Mouse (Mus musculus) yolk sac, embryonic 10.5 days (tissue): Measurements from ENCODE around the gene Pygo1.

Experiments used
- DNase-seq: peaks from one replicate; pipeline ENCODE4 v3.0.0-alpha.2; 2017; ENCODE audit warnings: low spot score

Gene Pygo1

GRCm38 (mm10) chr9:72925021-72925934 is at the start of gene Pygo1:
Pygo1 (plus strand) TSS chr9:72925645.
- peak; percentile 63 for DNase-seq

- no peak for DNase-seq
Measured at GRCm38 (mm10) chr9:72875878-72876277, 49.6 kb upstream of the Pygo1 start.

DNA sequence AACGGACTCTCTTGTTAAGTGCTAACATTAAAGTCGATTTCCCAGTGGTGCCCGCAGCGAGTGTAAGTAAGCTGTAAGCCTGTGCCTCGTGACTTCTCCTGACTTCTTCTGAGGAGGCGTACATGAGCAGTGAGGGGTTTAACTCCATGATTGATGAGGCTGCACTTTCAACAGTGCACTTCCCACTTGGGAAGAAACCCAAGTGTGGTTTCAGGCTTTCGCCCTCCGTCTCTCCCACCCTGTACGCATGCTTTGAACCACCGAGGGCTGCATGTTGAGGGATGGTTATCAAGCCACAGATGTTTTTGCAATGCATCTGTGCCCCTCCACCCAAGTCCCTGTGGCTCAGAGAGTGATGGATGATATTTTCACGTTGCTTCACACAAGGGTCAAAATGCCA is 47.5 kb upstream of the Pygo1 start:
- peak; percentile 36 for DNase-seq

DNA sequence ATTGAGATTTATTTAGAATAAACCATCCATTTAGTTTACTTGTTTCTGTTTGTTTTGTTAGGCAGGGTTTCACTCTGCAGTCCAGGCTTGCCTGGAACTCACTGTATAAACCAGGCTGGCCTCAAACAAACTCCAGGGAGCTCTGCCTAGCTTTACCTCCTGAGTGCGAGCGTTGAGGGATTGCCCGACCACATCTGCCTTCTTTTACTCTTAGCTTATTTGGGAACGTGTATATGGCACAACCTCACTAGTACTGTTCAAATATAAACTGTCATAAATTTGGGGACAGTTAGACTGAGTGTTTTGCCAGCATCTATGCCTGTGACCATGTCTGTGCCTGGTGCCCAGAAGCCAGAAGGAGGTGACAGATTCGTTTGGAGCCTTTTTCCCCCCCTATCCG is 46.8 kb upstream of the Pygo1 start:
- no peak for DNase-seq

DNA sequence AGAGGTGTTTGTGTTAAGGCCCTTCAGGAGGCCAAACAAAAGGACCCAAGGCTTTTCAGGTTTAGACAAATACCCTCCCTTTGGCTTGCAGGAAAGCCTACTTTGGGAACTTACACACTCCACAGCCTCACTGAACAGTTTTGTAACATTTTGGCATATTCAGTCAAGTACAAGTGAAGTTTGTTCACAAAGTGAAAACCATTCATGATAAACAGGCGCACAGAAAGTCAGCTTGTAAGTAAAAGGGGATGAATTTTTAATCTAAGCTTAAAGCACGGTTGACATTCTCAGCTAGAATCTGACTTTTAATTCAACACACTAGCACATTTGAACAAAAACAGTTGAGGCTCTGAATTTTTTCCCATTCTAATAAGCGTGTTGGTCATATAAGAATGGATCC is 45.8 kb upstream of the Pygo1 start:
- no peak for DNase-seq

DNA sequence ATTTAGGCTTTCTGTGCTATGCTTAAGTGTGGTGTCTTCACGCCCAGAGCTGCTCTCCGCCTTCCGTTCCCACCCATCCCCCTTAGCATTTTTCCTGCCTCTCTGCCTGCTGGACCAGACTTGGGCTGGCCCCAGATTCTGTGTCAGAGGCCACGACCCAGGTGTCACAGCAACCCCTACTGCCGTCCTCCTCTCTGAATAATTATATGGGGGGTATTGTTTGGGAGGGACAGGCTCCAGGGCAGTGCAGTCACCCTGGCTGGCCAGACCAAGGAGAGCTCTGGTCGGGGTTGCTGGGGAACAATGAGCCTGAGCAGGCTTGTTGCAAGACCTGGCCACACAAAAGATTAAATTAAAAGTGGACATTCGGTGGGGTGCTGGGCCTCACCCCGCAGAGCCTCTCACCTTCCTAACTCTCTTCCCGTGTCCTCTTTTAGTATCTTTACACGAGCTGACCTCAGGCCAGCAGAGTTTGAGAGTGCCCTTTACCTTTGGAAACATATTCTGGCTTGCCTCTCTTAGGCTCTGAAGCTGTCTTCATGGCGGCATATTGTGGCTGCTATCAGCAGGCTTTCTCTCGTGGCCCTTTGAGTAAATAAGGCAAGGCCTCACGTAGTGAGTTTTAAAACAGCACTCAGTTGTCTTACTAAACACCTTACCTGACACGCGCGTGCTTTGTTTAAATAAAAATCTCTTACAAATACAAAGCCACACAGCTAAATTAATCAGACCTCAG is 45.1 kb upstream of the Pygo1 start:
- peak; percentile 78 for DNase-seq

DNA sequence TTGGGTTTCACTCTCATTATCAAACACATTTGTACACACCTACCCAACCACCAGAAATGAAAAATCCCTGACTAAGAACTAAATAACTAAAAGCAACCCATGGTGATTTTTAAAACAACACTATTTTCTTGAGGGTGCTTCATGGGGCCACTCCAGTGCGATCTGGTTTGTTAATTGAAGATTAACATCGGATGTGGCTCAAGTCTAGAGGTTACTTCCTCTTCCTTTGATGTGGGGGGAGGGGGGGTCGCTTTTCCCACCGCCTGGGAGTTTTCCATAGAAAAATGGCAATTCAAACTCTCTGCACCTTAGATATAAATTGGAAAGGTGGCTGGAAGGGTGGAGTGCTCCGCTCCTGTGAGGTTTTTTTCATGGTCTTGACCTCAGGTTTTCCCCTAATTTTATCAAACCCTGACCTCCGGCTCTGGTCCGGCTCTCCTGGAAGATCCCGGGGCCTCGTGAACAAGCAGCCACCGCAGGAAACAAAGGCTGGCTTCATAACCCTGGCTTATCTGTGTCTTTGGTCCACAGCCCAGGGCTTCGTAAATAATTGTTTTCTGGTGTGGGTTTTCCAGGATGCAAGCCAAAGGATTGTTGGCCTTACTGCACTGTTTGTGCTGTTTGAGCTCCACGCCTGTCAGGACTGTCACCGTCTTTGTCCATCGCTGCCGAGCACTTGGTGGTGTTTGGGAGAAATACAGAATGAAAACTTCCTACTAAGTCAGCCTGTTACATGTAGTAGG is 44.2 kb upstream of the Pygo1 start:
- peak; percentile 48 for DNase-seq

- peak; percentile 48 for DNase-seq
Measured at GRCm38 (mm10) chr9:72883940-72884339, 41.5 kb upstream of the Pygo1 start.

DNA sequence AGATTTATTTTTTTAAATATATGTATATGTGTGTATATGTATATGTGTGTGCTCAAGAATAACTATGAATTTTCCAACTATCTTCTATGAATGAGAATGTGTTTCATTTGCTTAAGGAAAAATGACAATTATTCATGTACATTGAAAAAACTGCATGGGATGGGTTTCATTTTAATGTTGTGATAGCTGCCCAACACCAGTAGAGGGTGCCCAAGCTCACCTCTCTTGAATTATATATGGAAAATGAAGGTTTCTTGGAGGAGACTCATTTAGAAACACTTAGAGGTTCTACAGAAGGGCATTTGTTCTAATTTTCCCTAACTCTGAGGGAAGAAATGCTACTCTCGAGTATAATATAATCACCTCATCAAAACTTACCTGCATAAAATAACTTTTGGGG is 35.7 kb upstream of the Pygo1 start:
- DNase-seq = no peak

- no peak for DNase-seq
Measured at GRCm38 (mm10) chr9:72890499-72891085, 34.9 kb upstream of the Pygo1 start.

GRCm38 (mm10) chr9:72892761-72893160 is 32.7 kb upstream of the Pygo1 start:
- no peak for DNase-seq

- DNase-seq = no peak
Measured at GRCm38 (mm10) chr9:72894796-72895352, 30.6 kb upstream of the Pygo1 start.

DNA sequence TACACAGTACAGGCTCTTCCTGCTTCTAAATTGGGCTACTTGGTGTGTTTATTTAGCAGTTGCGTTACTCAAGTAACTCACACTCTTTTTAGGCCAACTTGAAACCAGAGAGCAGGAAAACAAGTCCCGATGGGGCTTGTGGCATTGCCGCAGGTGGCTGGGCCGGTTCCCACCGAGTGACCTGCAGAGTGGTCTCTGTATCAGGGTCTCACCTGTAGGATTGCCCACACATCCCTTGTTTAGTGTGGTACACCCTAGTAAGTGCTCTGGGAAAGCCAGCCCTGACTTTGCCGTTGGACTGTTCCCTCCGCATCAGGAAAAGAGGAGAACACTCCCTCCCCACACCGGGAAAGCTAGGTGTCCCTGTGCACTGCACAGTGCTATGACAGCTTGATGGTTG is 23.4 kb upstream of the Pygo1 start:
- no peak for DNase-seq

- no peak for DNase-seq
Measured at GRCm38 (mm10) chr9:72902611-72903010, 22.8 kb upstream of the Pygo1 start.

DNA sequence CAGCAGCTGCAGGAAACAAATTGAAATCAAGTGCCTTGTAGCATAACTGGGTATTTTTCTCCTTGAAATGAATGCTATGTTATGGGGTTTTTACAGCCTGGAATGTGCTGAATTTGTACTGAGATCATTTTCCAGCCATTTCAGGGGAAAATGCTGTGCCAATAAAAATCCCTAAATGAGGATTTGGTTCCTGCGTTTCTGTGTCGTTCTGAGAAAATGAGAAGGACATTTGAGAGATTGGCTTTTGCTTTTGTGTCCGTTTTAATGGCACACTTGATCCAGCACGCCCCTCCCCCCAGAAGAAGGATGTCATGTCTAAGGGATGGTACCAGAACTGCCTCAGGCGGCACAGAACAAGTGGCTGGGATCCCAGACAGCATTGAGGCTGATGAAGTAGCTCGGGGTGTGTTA is 18.7 kb upstream of the Pygo1 start:
- no peak for DNase-seq

- no peak for DNase-seq
Measured at GRCm38 (mm10) chr9:72911381-72911780, 14.1 kb upstream of the Pygo1 start.

DNA sequence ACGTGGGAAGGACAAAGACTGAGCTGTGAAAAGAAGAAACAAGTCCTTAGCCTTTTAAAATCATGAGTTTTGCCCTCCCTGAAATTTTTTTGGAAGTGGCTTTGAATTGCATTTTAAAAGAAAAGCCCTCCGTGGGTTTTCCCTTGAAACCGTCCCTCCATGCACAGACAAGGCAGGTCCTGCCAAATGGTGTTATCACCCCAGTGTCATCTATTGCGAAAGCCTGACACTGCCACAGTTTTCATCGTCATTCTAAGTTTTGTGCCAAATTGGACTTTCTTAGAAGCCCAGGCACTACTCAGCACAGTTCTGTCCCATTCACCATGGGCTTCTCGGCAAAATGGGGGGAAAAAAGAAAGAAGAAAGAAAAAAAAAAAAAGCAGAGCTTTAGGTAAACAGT is 11.9 kb upstream of the Pygo1 start:
- DNase-seq = no peak

GRCm38 (mm10) chr9:72915728-72916127 is 9.7 kb upstream of the Pygo1 start:
- no peak for DNase-seq

- DNase-seq = no peak
Measured at GRCm38 (mm10) chr9:72923068-72923467, 2.4 kb upstream of the Pygo1 start.

DNA sequence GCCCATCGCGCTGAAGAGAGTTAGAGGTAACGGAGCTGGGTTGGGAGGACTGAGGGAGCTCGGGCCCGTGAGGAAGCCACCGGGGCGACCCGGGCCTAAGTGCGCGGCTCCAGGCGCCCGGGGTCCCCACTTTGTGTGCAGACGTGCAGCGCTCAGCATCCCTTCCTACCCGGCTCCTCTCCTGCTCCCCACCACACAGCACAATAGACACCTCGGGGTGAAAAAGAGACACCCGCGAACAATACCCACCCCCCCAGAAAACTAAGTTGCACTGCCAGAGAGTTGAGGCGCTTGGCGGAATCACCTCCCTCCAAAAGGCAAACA is 452 bp downstream of the Pygo1 start:
- no peak for DNase-seq

GRCm38 (mm10) chr9:72931166-72931790 is 5.8 kb downstream of the Pygo1 start:
- no peak for DNase-seq

GRCm38 (mm10) chr9:72935309-72935708 is 9.9 kb downstream of the Pygo1 start:
- no peak for DNase-seq
